Mouse (Mus musculus) adrenal gland, adult (tissue): ENCODE measurements around the gene Gata2.
"Not testable (repeated sequence)": the region's sequence is repeated elsewhere in the genome, so short reads cannot be mapped to it uniquely, and the experiment has no call there.

ENCODE experiments used
- DNase-seq, 2 experiments: peaks; one replicate each; pipeline ENCODE4 v3.0.0; 2022 to 2023; ENCODE audit warnings: low spot score in 1 of 2; ENCODE audit not compliant: inconsistent age in 2 of 2

The Gata2 gene

DNA sequence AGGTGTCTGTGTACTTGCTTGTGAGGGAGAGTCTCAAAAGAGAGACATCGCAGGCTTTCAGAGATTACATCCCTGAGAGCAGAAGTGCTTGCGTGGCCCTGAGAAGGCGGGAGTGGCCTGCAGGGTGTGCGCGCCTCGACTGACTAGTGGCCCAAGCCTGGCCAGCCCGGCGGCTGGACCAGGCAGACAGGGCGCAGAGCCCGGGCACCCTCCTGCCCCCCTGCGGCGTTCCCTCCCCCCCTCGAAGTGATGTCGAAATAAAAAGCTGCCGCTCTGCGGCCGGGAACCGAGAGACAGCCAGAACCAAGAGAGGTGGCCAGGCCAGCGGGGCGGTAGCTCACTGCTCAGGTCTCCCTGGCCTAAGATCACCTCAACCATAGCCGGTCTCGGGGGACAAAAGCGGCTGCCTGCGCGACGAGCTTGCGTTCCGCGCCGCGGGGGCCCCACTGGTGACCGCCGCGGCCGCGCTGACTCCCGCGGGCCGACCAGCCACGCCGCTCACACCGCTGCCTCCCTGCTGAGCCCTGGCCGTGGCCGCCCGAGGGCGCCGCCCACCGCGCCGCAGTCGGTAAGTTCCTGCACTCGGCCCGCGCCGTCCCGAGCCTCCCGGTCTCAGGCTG is at the start of gene Gata2:
Gene Gata2, plus strand, starts transcription at position 459 of the 620 bp plus-strand sequence.
- DNase-seq, result peak in 1 of 2 experiments; percentile 81

- DNase-seq, result no peak
These were observed 47.9 kb upstream of the Gata2 start for GRCm38 (mm10) chr6:88145793-88146192.

GRCm38 (mm10) chr6:88146576-88146975 is 47.1 kb upstream of the Gata2 start:
- no peak for DNase-seq

- peak; percentile 61 to 74 for DNase-seq
These were observed 46.2 kb upstream of the Gata2 start for GRCm38 (mm10) chr6:88147411-88148003.

DNA sequence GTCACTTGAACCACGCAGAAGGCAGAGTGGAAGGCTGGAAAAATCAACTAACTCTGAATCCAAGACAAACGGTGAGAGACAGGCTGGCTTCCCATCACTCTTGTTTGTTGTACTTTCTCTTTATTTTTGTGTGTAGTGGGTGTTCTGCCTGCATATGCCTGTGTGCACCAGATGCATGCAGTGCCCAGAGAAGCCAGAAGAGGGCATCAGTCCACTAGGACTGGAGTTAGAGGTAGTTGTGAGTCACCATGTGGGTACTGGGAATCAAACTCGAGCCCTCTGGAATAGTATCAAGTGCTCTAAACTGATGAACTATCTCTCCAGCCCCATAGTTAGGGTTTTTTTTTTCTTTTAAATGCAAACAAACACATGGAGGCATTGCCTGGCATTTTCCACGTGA is 42.4 kb upstream of the Gata2 start:
- no peak for DNase-seq

GRCm38 (mm10) chr6:88152127-88152705 is 41.5 kb upstream of the Gata2 start:
- DNase-seq, result peak; percentile 45 to 70

- DNase-seq, result no peak
These were observed 40.7 kb upstream of the Gata2 start for GRCm38 (mm10) chr6:88152979-88153378.

GRCm38 (mm10) chr6:88155614-88156013 is 38.1 kb upstream of the Gata2 start:
- not testable (repeated sequence) for DNase-seq

DNA sequence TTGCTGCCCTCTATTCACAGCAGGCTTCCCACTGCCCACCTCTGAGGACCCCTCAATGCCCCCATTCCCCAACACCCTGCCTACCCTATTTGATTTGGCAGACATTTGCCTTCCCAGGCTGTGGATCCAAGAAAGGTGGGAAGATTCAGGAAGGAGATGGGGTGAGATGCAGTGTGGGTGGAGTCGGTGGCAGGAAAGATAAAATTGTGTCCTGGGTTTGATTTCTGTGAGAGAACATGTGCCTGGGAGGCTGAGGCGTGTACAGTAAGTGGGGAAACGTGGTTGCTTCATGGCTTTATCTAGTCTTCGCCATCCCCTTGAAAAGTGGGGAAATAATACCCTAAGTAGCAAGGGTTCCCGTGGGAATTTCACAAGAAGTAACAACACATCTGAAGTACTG is 34.9 kb upstream of the Gata2 start:
- DNase-seq, result no peak

DNA sequence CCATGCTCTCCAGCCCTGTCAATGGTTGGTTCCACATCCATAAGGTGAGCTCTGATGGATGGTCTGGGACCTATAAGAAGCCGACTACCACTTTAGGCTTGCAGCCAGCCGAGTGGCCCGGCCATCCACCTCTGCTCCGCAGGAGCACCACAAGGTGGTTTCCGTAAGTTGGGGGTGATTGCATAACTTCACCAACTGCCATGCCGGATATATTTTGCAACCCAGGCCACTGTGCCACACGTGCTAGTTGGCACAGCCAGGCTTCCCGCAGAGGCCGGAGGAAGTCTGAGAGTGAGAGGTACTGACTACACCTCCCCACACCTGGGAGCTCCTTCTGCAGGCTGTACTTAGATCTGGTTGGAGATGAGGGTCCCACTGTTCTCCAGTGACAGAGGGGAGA is 27.6 kb upstream of the Gata2 start:
- DNase-seq, result no peak

GRCm38 (mm10) chr6:88174191-88174590 is 19.5 kb upstream of the Gata2 start:
- DNase-seq, result no peak

DNA sequence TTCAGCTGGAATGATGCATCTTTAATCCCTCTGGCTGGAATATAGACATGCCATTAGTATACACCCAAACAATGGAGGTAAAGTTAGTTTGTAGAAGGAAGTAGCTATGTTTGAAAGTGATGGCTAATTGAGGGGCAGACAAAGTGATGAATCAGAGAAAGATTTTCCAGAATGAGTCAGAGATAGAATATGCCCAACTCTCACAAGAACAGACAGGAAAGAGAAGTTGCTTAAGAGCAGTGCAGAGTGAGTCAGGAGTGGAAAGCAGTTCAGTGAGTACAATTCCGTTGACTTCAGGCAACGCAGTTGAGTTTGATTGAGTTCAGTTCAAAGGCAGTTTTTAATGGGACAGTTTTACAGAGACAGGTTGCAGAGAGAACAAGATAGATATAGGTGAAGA is 19.0 kb upstream of the Gata2 start:
- DNase-seq, result no peak

- DNase-seq, result no peak
These were observed 9.0 kb upstream of the Gata2 start for GRCm38 (mm10) chr6:88184671-88185070.

DNA sequence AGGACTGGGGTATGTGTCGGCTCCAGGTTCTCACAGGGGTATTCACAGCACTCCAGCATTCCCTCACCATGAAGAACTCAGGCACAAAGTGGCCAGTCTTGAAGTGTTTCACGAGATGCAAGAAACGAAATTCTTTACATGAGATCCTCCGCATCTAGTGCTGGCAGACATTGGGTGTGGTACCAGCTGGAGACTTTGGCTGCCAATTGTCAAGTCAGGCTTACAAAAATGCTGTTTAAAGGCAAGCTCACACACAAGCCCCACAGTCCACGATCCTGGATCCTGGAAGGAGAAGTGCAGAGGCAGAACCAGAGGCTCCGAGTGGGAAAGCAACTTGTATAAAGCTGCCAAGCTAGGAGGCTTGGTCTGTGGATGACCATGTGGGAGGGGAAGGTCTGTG is 5.5 kb upstream of the Gata2 start:
- DNase-seq, result no peak

DNA sequence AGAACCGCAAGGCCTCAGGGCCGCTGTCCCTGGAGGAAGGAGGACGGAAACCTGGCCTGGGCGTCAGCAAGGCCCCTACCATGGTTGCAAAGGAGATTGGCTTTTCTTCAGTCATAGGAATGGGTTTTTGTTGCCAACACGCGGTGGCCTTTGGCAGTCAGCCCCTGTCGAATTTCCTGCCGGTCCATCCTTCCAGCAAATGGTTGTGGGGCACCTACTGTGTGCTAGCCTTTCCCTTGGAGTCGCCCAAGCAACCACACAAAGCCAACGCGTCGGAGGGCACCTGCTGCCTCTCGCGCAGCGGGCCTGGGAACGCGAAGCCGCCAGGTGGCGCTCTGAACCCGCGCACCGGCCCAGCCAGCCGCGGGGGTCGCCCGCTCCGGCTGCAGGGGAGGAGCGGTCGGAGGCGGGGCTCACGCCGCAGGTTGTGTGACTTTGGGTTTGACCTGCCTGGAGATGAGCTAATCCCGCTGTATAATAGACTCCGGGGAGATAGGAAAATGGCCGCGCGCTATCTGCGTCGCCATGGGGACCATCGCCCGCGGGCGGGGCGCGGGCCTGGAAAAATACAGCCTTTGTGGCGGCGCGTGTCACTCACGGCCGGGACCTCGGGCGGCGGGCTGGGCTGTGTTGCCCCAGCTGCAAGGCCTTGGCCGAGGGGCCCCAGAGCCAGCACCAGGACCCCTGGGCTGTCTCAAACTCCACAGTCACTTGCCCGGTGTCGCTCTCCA is 4.2 kb upstream of the Gata2 start:
- DNase-seq, result peak; percentile 86 to 96

- DNase-seq, result no peak
These were observed 3.7 kb upstream of the Gata2 start for GRCm38 (mm10) chr6:88190043-88190309.

DNA sequence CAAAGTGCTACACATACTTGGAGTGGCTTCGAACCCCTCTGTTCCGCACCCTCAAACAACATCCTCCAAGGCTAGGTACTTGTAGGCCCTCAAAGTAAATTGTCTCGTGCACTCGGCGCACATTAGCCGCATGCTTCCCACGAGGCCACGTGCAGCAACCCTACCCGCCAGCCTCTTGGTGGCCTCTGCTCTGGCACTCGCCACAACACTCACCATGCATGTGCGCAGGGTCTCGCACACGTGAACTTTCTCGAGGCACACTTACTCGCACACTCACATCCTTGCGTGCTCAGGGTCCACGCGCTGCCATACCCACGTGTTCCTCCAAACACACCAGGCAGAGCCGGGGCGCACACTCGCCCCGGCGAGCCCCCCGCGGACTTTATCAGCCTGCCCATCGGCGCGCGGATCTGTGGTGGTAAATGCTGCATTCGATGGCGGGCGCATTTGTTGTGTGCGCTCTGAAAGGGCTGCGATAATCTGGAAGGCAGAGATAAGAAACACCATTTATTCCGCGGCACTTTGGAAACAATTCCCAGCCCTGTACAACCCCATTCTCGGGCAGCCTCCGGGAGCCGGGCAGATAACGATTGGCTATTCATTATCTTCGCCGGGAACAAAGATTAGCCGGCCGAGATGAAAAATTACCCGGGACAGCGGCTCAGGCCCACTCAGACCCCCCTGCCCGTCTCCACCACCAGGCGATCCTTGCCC is 3.2 kb upstream of the Gata2 start:
- DNase-seq, result peak; percentile 22 to 67

- DNase-seq, result peak; percentile 20 to 48
These were observed 2.7 kb upstream of the Gata2 start for GRCm38 (mm10) chr6:88191024-88191365.

GRCm38 (mm10) chr6:88191411-88192070 is 2.1 kb upstream of the Gata2 start:
- peak in 1 of 2 experiments; percentile 38 for DNase-seq

GRCm38 (mm10) chr6:88192756-88193155 is 935 bp upstream of the Gata2 start:
- DNase-seq, result no peak
